Mouse (Mus musculus) liver (tissue): ENCODE measurements around the gene Sipa1l2.
"Not testable (repeated sequence)": the region's sequence is repeated elsewhere in the genome, so short reads cannot be mapped to it uniquely, and the experiment has no call there.

ENCODE experiments used
- DNase-seq: peaks from one replicate; pipeline ENCODE4 v3.0.0-alpha.2; 2020; ENCODE audit warnings: mixed read lengths

Sipa1l2 gene

GRCm38 (mm10) chr8:125449048-125449447 is 120.6 kb downstream of the Sipa1l2 start:
- no peak for DNase-seq

GRCm38 (mm10) chr8:125447543-125447942 is 122.1 kb downstream of the Sipa1l2 start:
- no peak for DNase-seq

GRCm38 (mm10) chr8:125446236-125446635 is 123.4 kb downstream of the Sipa1l2 start:
- DNase-seq: no peak

- DNase-seq: no peak
Measured at GRCm38 (mm10) chr8:125445225-125445609, 124.4 kb downstream of the Sipa1l2 start.

GRCm38 (mm10) chr8:125444457-125445224 is 125.0 kb downstream of the Sipa1l2 start:
- DNase-seq: peak; percentile 35

- DNase-seq: no peak
Measured at GRCm38 (mm10) chr8:125435320-125436100, 134.1 kb downstream of the Sipa1l2 start.

- no peak for DNase-seq
Measured at GRCm38 (mm10) chr8:125434151-125434550, 135.5 kb downstream of the Sipa1l2 start.

GRCm38 (mm10) chr8:125431321-125431720 is 138.3 kb downstream of the Sipa1l2 start:
- no peak for DNase-seq

GRCm38 (mm10) chr8:125430796-125431195 is 138.8 kb downstream of the Sipa1l2 start:
- DNase-seq: no peak

GRCm38 (mm10) chr8:125428979-125429690 is 140.5 kb downstream of the Sipa1l2 start:
- DNase-seq: no peak

GRCm38 (mm10) chr8:125423861-125424260 is 145.7 kb downstream of the Sipa1l2 start:
- no peak for DNase-seq

GRCm38 (mm10) chr8:125419202-125419830 is 150.3 kb downstream of the Sipa1l2 start:
- DNase-seq: no peak

GRCm38 (mm10) chr8:125416146-125416545 is 153.5 kb downstream of the Sipa1l2 start:
- DNase-seq: no peak

GRCm38 (mm10) chr8:125414651-125415050 is 155.0 kb downstream of the Sipa1l2 start:
- DNase-seq: no peak

- DNase-seq: no peak
Measured at GRCm38 (mm10) chr8:125413001-125413909, 156.4 kb downstream of the Sipa1l2 start.

GRCm38 (mm10) chr8:125410646-125411045 is 159.0 kb downstream of the Sipa1l2 start:
- DNase-seq: no peak

GRCm38 (mm10) chr8:125407672-125408071 is 161.9 kb downstream of the Sipa1l2 start:
- DNase-seq: no peak

GRCm38 (mm10) chr8:125406453-125406852 is 163.2 kb downstream of the Sipa1l2 start:
- no peak for DNase-seq

GRCm38 (mm10) chr8:125401350-125401749 is 168.3 kb downstream of the Sipa1l2 start:
- DNase-seq: no peak

- DNase-seq: peak; percentile 41
Measured at GRCm38 (mm10) chr8:125397981-125398380, 171.6 kb downstream of the Sipa1l2 start.

GRCm38 (mm10) chr8:125395682-125396081 is 173.9 kb downstream of the Sipa1l2 start:
- not testable (repeated sequence) for DNase-seq

- DNase-seq: no peak
Measured at GRCm38 (mm10) chr8:125395032-125395431, 174.6 kb downstream of the Sipa1l2 start.
